Mouse (Mus musculus) thymus, postnatal 4 days (tissue): ENCODE measurements around the gene Olfr1357.
A peak's percentile ranks its signal among the peaks of the same experiment; 100 is the strongest.

Experiments used
- DNase-seq: peaks from one replicate; pipeline ENCODE4 v3.0.0; 2021

Gene Olfr1357

GRCm38 (mm10) chr10:78576435-78577184 is 41.3 kb downstream of the Olfr1357 start:
- DNase-seq = peak; percentile 57

- DNase-seq = peak; percentile 41
These were observed 42.2 kb downstream of the Olfr1357 start for GRCm38 (mm10) chr10:78575690-78576089.

GRCm38 (mm10) chr10:78575105-78575632 is 42.7 kb downstream of the Olfr1357 start:
- no peak for DNase-seq

GRCm38 (mm10) chr10:78574250-78575104 is 43.4 kb downstream of the Olfr1357 start, which contains the start of gene Ilvbl:
TSS of gene Ilvbl (plus strand) at chr10:78574346.
- DNase-seq = peak; percentile 98

- peak; percentile 8 for DNase-seq
These were observed 44.6 kb downstream of the Olfr1357 start for GRCm38 (mm10) chr10:78573226-78573625.

GRCm38 (mm10) chr10:78570897-78571296 is 47.0 kb downstream of the Olfr1357 start:
- DNase-seq = no peak

- DNase-seq = no peak
These were observed 47.5 kb downstream of the Olfr1357 start for GRCm38 (mm10) chr10:78570416-78570815.

- DNase-seq = no peak
These were observed 48.2 kb downstream of the Olfr1357 start for GRCm38 (mm10) chr10:78569686-78570085.

GRCm38 (mm10) chr10:78569191-78569590 is 48.7 kb downstream of the Olfr1357 start:
- no peak for DNase-seq

- no peak for DNase-seq
These were observed 52.8 kb downstream of the Olfr1357 start for GRCm38 (mm10) chr10:78565070-78565469.
